Mouse (Mus musculus) liver, embryonic 14.5 days (tissue): ENCODE results near the gene Zfp536.

Source experiments
- CTCF ChIP-seq: IDR thresholded peaks from 2 replicates; pipeline ENCODE4 v1.5.1; 2016; ENCODE audit warnings: antibody characterized with exemption, low read depth, control low read depth
- EP300 ChIP-seq: IDR thresholded peaks from 2 replicates; pipeline ENCODE4 v1.6.1; 2016; ENCODE audit warnings: antibody characterized with exemption, low read depth

- TF ChIP-seq CTCF (no peak), EP300 (no peak)
Observed at GRCm38 (mm10) chr7:37542951-37543350, 230.5 kb downstream of the Zfp536 start.
